8 mouse cellular contexts compared by ENCODE assay signal in the genomic region with DNA sequence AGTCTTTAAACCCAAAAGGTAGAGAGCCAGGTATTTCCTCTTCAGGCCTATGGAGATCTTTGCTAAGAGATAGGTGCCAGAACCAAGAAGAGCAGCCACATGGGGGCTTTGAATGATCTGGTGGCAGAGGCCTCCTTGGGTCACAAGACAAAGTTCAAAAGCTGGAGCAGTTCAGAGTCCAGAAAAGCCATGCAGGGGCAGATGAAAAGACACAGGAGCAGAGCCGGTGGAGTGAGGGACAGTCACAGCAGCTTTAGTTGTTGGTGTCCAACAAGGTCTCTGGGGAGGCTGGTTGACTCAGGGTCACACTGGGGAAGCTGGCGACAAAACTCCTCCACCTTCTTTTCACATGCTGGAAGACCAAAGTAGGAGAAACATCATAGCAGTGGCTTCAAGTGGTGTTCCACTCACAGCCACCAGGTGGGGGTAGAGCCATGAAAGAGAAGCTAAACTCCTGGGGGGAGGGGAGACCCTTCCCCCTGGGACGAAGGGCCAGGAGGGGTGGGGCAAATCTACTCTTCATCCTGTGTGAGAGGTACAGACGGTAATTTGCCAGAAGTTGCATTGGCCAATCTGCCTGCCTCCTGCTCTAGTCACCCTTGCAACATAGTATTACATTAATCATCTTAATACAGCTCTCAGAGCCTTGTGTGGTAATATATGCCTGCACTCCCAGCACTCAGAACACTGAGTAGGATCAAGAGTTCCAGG. TPM values are rescaled to one million over a fixed set of nuclear protein-coding genes. Genes with fewer than 3 reads are reported as not detected.
DNase-seq lines count a peak whose midpoint lies in the region; ATAC-seq lines count a peak whose summit lies in the region.

No protein-coding gene starts in this region.

- H3K27me3 ChIP-seq in limb, embryonic 13.5 days, result no peaks in the 10 kb centered on the region
- H3K27me3 ChIP-seq in midbrain, embryonic 16.5 days (ENCODE audit: control insufficient read depth, insufficient read depth, low read depth, low read length), result no peaks in the 10 kb centered on the region

- peaks cover 7% of the 10 kb centered on the region; the same call in 1 of the 2 replicates for H3K4me1 ChIP-seq in limb, embryonic 13.5 days
- H3K4me1 ChIP-seq in midbrain, embryonic 16.5 days (ENCODE audit: control insufficient read depth, insufficient read depth, low read length), result peaks cover 4% of the 10 kb centered on the region

- no peaks in the 10 kb centered on the region for H3K36me3 ChIP-seq in limb, embryonic 13.5 days
- H3K36me3 ChIP-seq in midbrain, embryonic 16.5 days (ENCODE audit: control insufficient read depth, insufficient read depth, low read length), result no peaks in the 10 kb centered on the region

- no peak overlapping the region; the same call in 1 of the 2 replicates for H3K9ac ChIP-seq in limb, embryonic 13.5 days
- H3K9ac ChIP-seq in midbrain, embryonic 16.5 days (ENCODE audit: low read depth, low read length), result no peak overlapping the region

- no peak overlapping the region for H3K4me3 ChIP-seq in limb, embryonic 13.5 days
- no peak overlapping the region for H3K4me3 ChIP-seq in midbrain, embryonic 16.5 days (ENCODE audit: low read depth, low read length)

- H3K9me3 ChIP-seq in limb, embryonic 13.5 days, result no peaks in the 10 kb centered on the region
- H3K9me3 ChIP-seq in midbrain, embryonic 16.5 days (replicated peaks; ENCODE audit: control insufficient read depth, low read length, poor library complexity, severe bottlenecking), result no peaks in the 10 kb centered on the region

- intact Hi-C loops in gastrocnemius, postnatal 36 days (cut with DNase I), result loop anchor here (10.0 kb wide), 1 partner anchor 347 kb away; no protein-coding TSS in a partner anchor

- WGBS in limb, embryonic 13.5 days, result 7% methylated on average over 4 of the region's 4 CpGs
- 7% methylated on average over 4 of the region's 4 CpGs for WGBS in midbrain, embryonic 16.5 days

- peak; percentile 68 for DNase-seq in 3134 (ENCODE audit: extremely low read depth, insufficient read length, low spot score)
- DNase-seq in adrenal gland, adult 18-20 months (ENCODE audit: low spot score in 2 of 2), result peak; percentile 79
- DNase-seq in embryo, embryonic 11 days, result peak; percentile 90
- DNase-seq in gastrocnemius, postnatal 36 days, result peak; percentile 52 to 54
- DNase-seq in kidney, adult 11 months, result peak; percentile 71
- peak; percentile 15 to 30 for DNase-seq in spleen, postnatal 36 days (ENCODE audit: low spot score in 2 of 2)

- ATAC-seq in limb, embryonic 13.5 days (ENCODE audit: low FRiP score, low read depth), result no peak
- peak; percentile 55; the same call in 1 of the 2 replicates for ATAC-seq in midbrain, embryonic 16.5 days

- no peak overlapping the region for H3K27ac ChIP-seq in limb, embryonic 13.5 days
- H3K27ac ChIP-seq in midbrain, embryonic 16.5 days (ENCODE audit: low read length), result no peak overlapping the region

- H3K4me2 ChIP-seq in limb, embryonic 13.5 days (replicated peaks), result peak overlapping the region; percentile 30; the same call in 1 of the 2 replicates
- peak overlapping the region; percentile 22; the same call in 1 of the 2 replicates for H3K4me2 ChIP-seq in midbrain, embryonic 16.5 days (ENCODE audit: low read length)

RNA-seq across cellular contexts. Expression of a gene that starts 1.0 kb away (rescaled TPM):
- total RNA-seq in adrenal gland, adult 18-20 months (2021), result 100 to 1,000 TPM in 1 of 2 experiments, 10 to 100 TPM in 1; 42.0 to 133 TPM
- total RNA-seq in gastrocnemius, postnatal 36 days (2021), result not detected
- not detected in 2 replicates for polyA plus RNA-seq in limb, embryonic 13.5 days (2015; fragmentation: Nextera tagmentation; extraction: Ambion mirVana)
- not detected in 2 replicates for polyA plus RNA-seq in midbrain, embryonic 16.5 days (2015; fragmentation: Nextera tagmentation; extraction: Ambion mirVana)

RNA-seq across cellular contexts. Expression of a gene that starts 12.9 kb away (rescaled TPM):
- total RNA-seq in adrenal gland, adult 18-20 months (2021), result 100 to 1,000 TPM; 622 to 707 TPM
- 10 to 100 TPM; 62.5 to 63.4 TPM for total RNA-seq in gastrocnemius, postnatal 36 days (2021)
- 22.1 and 22.8 TPM in 2 replicates for polyA plus RNA-seq in limb, embryonic 13.5 days (2015; fragmentation: Nextera tagmentation; extraction: Ambion mirVana)
- polyA plus RNA-seq in midbrain, embryonic 16.5 days (2015; fragmentation: Nextera tagmentation; extraction: Ambion mirVana), result 25.1 and 35.3 TPM in 2 replicates

RNA-seq across cellular contexts. Expression of a gene that starts 20.2 kb away (rescaled TPM):
- 10 to 100 TPM; 64.3 to 94.0 TPM for total RNA-seq in adrenal gland, adult 18-20 months (2021)
- total RNA-seq in gastrocnemius, postnatal 36 days (2021), result 1 to 10 TPM; 8.5 to 8.6 TPM
- polyA plus RNA-seq in limb, embryonic 13.5 days (2015; fragmentation: Nextera tagmentation; extraction: Ambion mirVana), result 0.69 and 1.1 TPM in 2 replicates
- polyA plus RNA-seq in midbrain, embryonic 16.5 days (2015; fragmentation: Nextera tagmentation; extraction: Ambion mirVana), result 3.2 and 5.2 TPM in 2 replicates

RNA-seq across cellular contexts. Expression of a gene that starts 58.2 kb away (rescaled TPM):
- 10 to 100 TPM; 19.1 to 25.8 TPM for total RNA-seq in adrenal gland, adult 18-20 months (2021)
- total RNA-seq in gastrocnemius, postnatal 36 days (2021), result under 1 TPM; 0.39 to 0.69 TPM
- polyA plus RNA-seq in limb, embryonic 13.5 days (2015; fragmentation: Nextera tagmentation; extraction: Ambion mirVana), result 51.2 and 53.9 TPM in 2 replicates
- polyA plus RNA-seq in midbrain, embryonic 16.5 days (2015; fragmentation: Nextera tagmentation; extraction: Ambion mirVana), result 3.8 and 3.9 TPM in 2 replicates

Comparison
In these comparisons a context has a peak if more than half of its experiments do, and no peak if none do; other contexts are left out.
1. DNase-seq: peak in every context shown above with its lines; median percentile 90 in embryo, embryonic 11 days; 79 in adrenal gland, adult 18-20 months; 71 in kidney, adult 11 months; 68 in 3134; 53 in gastrocnemius, postnatal 36 days; 22 in spleen, postnatal 36 days.
2. RNA of a gene that starts 1.0 kb away (total RNA-seq): 42.0 to 133 TPM in adrenal gland, adult 18-20 months; not detected in gastrocnemius, postnatal 36 days; every median in the first group is over 10 times any median in the second.
3. RNA of a gene that starts 12.9 kb away (total RNA-seq): 622 to 707 TPM in adrenal gland, adult 18-20 months; 62.5 to 63.4 TPM in gastrocnemius, postnatal 36 days; every median in the first group is over 4 times any median in the second.
4. RNA of a gene that starts 20.2 kb away (total RNA-seq): 64.3 to 94.0 TPM in adrenal gland, adult 18-20 months; 8.5 to 8.6 TPM in gastrocnemius, postnatal 36 days; every median in the first group is over 4 times any median in the second.